Mouse (Mus musculus) C2C12 (cell line): ENCODE measurements around the gene Zkscan17.

Experiments
- CTCF ChIP-seq: IDR thresholded peaks from one replicate; pipeline ENCODE4 v1.5.1; 2011; ENCODE audit not compliant: control insufficient read depth, insufficient read depth, insufficient read length
- USF1 ChIP-seq: IDR thresholded peaks from one replicate; pipeline ENCODE4 v1.6.1; 2011; ENCODE audit warnings: low read depth, mild to moderate bottlenecking, control low read depth, moderate library complexity

DNA sequence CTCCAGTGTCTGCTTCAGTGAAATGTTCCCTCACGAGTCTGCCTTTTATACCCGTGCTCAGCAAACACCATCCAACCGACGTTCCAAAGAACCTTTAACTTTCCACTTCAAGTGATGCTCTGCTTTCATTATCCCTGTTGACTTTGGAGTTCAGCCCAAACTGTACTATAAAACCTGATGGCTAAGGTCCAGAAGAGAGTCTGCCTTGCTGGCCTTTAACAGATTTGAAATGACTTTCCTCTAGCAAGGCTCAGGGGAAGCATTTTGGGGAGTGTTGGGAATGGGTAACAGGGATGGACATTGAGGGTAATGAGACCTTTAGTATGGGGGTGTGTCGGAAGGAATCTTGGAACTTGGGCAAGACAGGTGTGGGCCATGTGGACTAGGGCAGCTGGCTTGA is 3.7 kb upstream of the Zkscan17 start:
- no peak for TF ChIP-seq CTCF
- no peak for TF ChIP-seq USF1
